28 mouse cellular contexts compared by ENCODE assay signal in the genomic region with DNA sequence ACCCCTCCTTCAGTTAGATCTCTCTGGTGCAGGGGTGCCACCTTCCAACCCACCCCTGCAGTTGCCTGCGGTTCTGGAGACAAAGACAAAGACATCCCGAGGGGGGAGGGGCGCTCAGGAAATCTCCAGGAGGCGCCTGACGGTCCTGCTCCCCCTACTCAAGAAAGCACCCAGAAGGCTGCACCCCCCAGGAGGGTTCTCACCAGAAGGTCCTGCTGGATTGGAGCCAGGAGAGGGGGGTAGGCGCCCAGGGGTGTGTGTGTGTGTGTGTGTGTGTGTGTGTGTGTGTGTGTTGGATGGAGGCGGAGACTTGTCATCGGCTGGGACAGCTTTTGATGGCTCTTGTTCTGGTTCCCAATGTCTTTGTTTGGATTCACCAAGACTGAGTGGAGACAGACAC. TPM values are rescaled to one million over a fixed set of nuclear protein-coding genes. Genes with fewer than 3 reads are reported as not detected.
DNase-seq lines count a peak whose midpoint lies in the region; ATAC-seq lines count a peak whose summit lies in the region.
"Had no signal": no experiment of that assay in that cellular context is flagged by ENCODE, and none has a peak within 500 bp of the region (broad histone marks: within the 10 kb centered on the region; RNA-seq: fewer than 3 reads in every experiment).

No protein-coding gene starts in this region.

- H3K4me3 ChIP-seq in forebrain, embryonic 10.5 days: no peak overlapping the region
- no peak overlapping the region for H3K4me3 ChIP-seq in forebrain, embryonic 12.5 days (replicated peaks)
- H3K4me3 ChIP-seq in forebrain, embryonic 16.5 days (replicated peaks; ENCODE audit: low read length): no peak overlapping the region
- H3K4me3 ChIP-seq: embryonic facial prominence, embryonic 13.5 days; intestine, embryonic 15.5 days; midbrain, embryonic 12.5 days; myocyte; neural tube, embryonic 12.5 days had no signal

- no peaks in the 10 kb centered on the region for H3K36me3 ChIP-seq in forebrain, embryonic 10.5 days (replicated peaks)
- H3K36me3 ChIP-seq in forebrain, embryonic 12.5 days (replicated peaks): no peaks in the 10 kb centered on the region
- no peaks in the 10 kb centered on the region for H3K36me3 ChIP-seq in forebrain, embryonic 16.5 days (ENCODE audit: control insufficient read depth, insufficient read depth)
- H3K36me3 ChIP-seq: embryonic facial prominence, embryonic 13.5 days; intestine, embryonic 15.5 days; midbrain, embryonic 12.5 days; neural tube, embryonic 12.5 days had no signal

- H3K27ac ChIP-seq in forebrain, embryonic 10.5 days: peak overlapping the region; percentile 26
- H3K27ac ChIP-seq in forebrain, embryonic 12.5 days: no peak overlapping the region
- peak overlapping the region; percentile 72 for H3K27ac ChIP-seq in forebrain, embryonic 16.5 days (ENCODE audit: low read length)
- H3K27ac ChIP-seq: embryonic facial prominence, embryonic 13.5 days; hindbrain, postnatal 0 days; intestine, embryonic 15.5 days; kidney, postnatal 0 days; liver, embryonic 14.5 days; midbrain, embryonic 12.5 days; neural tube, embryonic 12.5 days; stomach, postnatal 0 days had no signal

- no peaks in the 10 kb centered on the region for H3K9me3 ChIP-seq in forebrain, embryonic 10.5 days
- H3K9me3 ChIP-seq in forebrain, embryonic 12.5 days: no peaks in the 10 kb centered on the region
- H3K9me3 ChIP-seq in forebrain, embryonic 16.5 days (ENCODE audit: control insufficient read depth, low read length): no peaks in the 10 kb centered on the region; the same call in 1 of the 2 replicates
- H3K9me3 ChIP-seq: embryonic facial prominence, embryonic 13.5 days; intestine, embryonic 15.5 days; midbrain, embryonic 12.5 days; neural tube, embryonic 12.5 days had no signal

- peaks cover 77% of the 10 kb centered on the region for H3K27me3 ChIP-seq in forebrain, embryonic 10.5 days (ENCODE audit: poor library complexity, severe bottlenecking)
- peaks cover 8% of the 10 kb centered on the region; the same call in 1 of the 2 replicates for H3K27me3 ChIP-seq in forebrain, embryonic 12.5 days
- H3K27me3 ChIP-seq in forebrain, embryonic 16.5 days (replicated peaks; ENCODE audit: control insufficient read depth, insufficient read depth, low read length): no peaks in the 10 kb centered on the region
- H3K27me3 ChIP-seq: CH12.LX; intestine, embryonic 15.5 days; neural tube, embryonic 12.5 days had no signal

- peaks cover 60% of the 10 kb centered on the region for H3K4me1 ChIP-seq in forebrain, embryonic 10.5 days
- H3K4me1 ChIP-seq in forebrain, embryonic 12.5 days: peaks cover 45% of the 10 kb centered on the region
- H3K4me1 ChIP-seq in forebrain, embryonic 16.5 days (replicated peaks; ENCODE audit: control insufficient read depth, insufficient read depth, low read length): peaks cover 64% of the 10 kb centered on the region

- 69% methylated on average over 8 of the region's 8 CpGs for WGBS in forebrain, embryonic 10.5 days
- 58% methylated on average over 8 of the region's 8 CpGs for WGBS in forebrain, embryonic 12.5 days
- WGBS in forebrain, embryonic 16.5 days: 38% methylated on average over 7 of the region's 8 CpGs

- no peak for ATAC-seq in forebrain, embryonic 12.5 days (ENCODE audit: low FRiP score)
- no peak for ATAC-seq in forebrain, embryonic 16.5 days
- ATAC-seq in frontal cortex, adult (ENCODE audit: low TSS enrichment): no peak
- ATAC-seq: hindbrain, postnatal 0 days; intestine, embryonic 15.5 days had no signal

- no peak overlapping the region for H3K4me2 ChIP-seq in forebrain, embryonic 12.5 days
- H3K4me2 ChIP-seq in forebrain, embryonic 16.5 days (ENCODE audit: low read length): no peak overlapping the region
- H3K4me2 ChIP-seq: embryonic facial prominence, embryonic 13.5 days; intestine, embryonic 15.5 days; midbrain, embryonic 12.5 days; neural tube, embryonic 12.5 days had no signal

- DNase-seq in forebrain, embryonic 10.5 days (ENCODE audit: extremely low spot score, low spot score): no peak
- peak; percentile 59 for DNase-seq in testis, postnatal 10 days (ENCODE audit: low spot score)
- no peak for DNase-seq in testis, postnatal 14 days (ENCODE audit: low spot score)
- DNase-seq in embryo, embryonic 10 days (ENCODE audit: low spot score): no peak
- DNase-seq: cerebellum, adult 8-10 months; cerebellum, postnatal 25 days; embryo, embryonic 11 days; gastrocnemius, postnatal 14 days; heart, postnatal 14 days; kidney, adult 2 months; kidney, postnatal 4 days; liver; lung, adult 2 months; right cerebral cortex, postnatal 4 days had no signal

- no peak overlapping the region for H3K9ac ChIP-seq in forebrain, embryonic 12.5 days
- no peak overlapping the region for H3K9ac ChIP-seq in forebrain, embryonic 16.5 days (replicated peaks; ENCODE audit: low read depth, low read length)
- H3K9ac ChIP-seq: embryonic facial prominence, embryonic 13.5 days; intestine, embryonic 15.5 days; liver, embryonic 14.5 days; midbrain, embryonic 12.5 days; neural tube, embryonic 12.5 days had no signal

RNA-seq across cellular contexts. Expression of a gene that starts 39.4 kb away (rescaled TPM):
- polyA plus RNA-seq in forebrain, embryonic 10.5 days (2016; fragmentation: Nextera tagmentation; extraction: Ambion mirVana): 3.6 and 4.3 TPM in 2 replicates
- polyA plus RNA-seq in forebrain, embryonic 12.5 days (2016; fragmentation: Nextera tagmentation; extraction: Ambion mirVana): 9.7 and 11.3 TPM in 2 replicates
- polyA plus RNA-seq in forebrain, embryonic 16.5 days (2015; fragmentation: Nextera tagmentation; extraction: Ambion mirVana): 30.9 and 31.8 TPM in 2 replicates
- polyA plus RNA-seq: C2C12 had no signal
